Mouse (Mus musculus): ENCODE measurements around the gene Nr1h2. TPM values are rescaled to one million over a fixed set of nuclear protein-coding genes. Genes with fewer than 3 reads are reported as not detected.

Nr1h2 gene
- polyA plus RNA-seq (2014; fragmentation: Nextera tagmentation; extraction: Ambion mirVana) = 63.7 and 69.6 TPM in 2 replicates

GRCm38 (mm10) chr7:44553826-44554225 is at the start of gene Nr1h2:
TSS of gene Nr1h2 (minus strand) at chr7:44553951.
- Histone ChIP-seq H3K27ac (replicated peaks; ENCODE audit: low read depth, low read length) (peak within 1 kb of the TSS; percentile 84), H3K9me3 (replicated peaks; ENCODE audit: control insufficient read depth, low read length) (no peaks in the 10 kb centered on the region), H3K9ac (replicated peaks; ENCODE audit: low read length) (peak within 1 kb of the TSS; percentile 62), H3K36me3 (replicated peaks; ENCODE audit: control insufficient read depth, insufficient read depth, low read depth, low read length) (no peaks in the 10 kb centered on the region; the same call in 1 of the 2 replicates), H3K27me3 (ENCODE audit: control insufficient read depth, insufficient read depth, low read length) (no peaks in the 10 kb centered on the region), H3K4me2 (ENCODE audit: low read depth, low read length) (peak within 1 kb of the TSS; percentile 69), H3K4me3 (ENCODE audit: low read depth, low read length) (peak within 1 kb of the TSS; percentile 90), H3K4me1 (ENCODE audit: control insufficient read depth, insufficient read depth, low read length) (no peaks in the 10 kb centered on the region)
- ATAC-seq (replicated peaks; ENCODE audit: insufficient number of reproducible peaks, low FRiP score, low TSS enrichment, low read depth) (peak; percentile 26; the same call in 1 of the 2 replicates), DNase-seq (ENCODE audit: low spot score) (peak; percentile 98)
- WGBS = 1% methylated on average over 22 of the region's 22 CpGs

- Histone ChIP-seq H3K4me1 (ENCODE audit: control insufficient read depth, insufficient read depth, low read length) (peaks cover 2% of the 10 kb centered on the region; the same call in 1 of the 2 replicates), H3K9ac (replicated peaks; ENCODE audit: low read length) (no peak overlapping the region), H3K9me3 (replicated peaks; ENCODE audit: control insufficient read depth, low read length) (no peaks in the 10 kb centered on the region), H3K36me3 (replicated peaks; ENCODE audit: control insufficient read depth, insufficient read depth, low read depth, low read length) (no peaks in the 10 kb centered on the region), H3K4me2 (ENCODE audit: low read depth, low read length) (peak overlapping the region; percentile 37), H3K27me3 (ENCODE audit: control insufficient read depth, insufficient read depth, low read length) (peaks cover 24% of the 10 kb centered on the region), H3K4me3 (ENCODE audit: low read depth, low read length) (peak overlapping the region; percentile 10), H3K27ac (replicated peaks; ENCODE audit: low read depth, low read length) (no peak overlapping the region)
- ATAC-seq (replicated peaks; ENCODE audit: insufficient number of reproducible peaks, low FRiP score, low TSS enrichment, low read depth) = no peak
- no peak for DNase-seq (ENCODE audit: low spot score)
- WGBS = 2% methylated on average over 20 of the region's 20 CpGs
These were observed 49.6 kb upstream of the Nr1h2 start for GRCm38 (mm10) chr7:44603186-44603855.

GRCm38 (mm10) chr7:44602443-44602842 is 48.7 kb upstream of the Nr1h2 start:
- no peak overlapping the region; the same call in 1 of the 2 replicates for H3K4me2 ChIP-seq (ENCODE audit: low read depth, low read length)
- H3K36me3 ChIP-seq (replicated peaks; ENCODE audit: control insufficient read depth, insufficient read depth, low read depth, low read length) = no peaks in the 10 kb centered on the region
- ATAC-seq (replicated peaks; ENCODE audit: insufficient number of reproducible peaks, low FRiP score, low TSS enrichment, low read depth) = no peak
- H3K27ac ChIP-seq (replicated peaks; ENCODE audit: low read depth, low read length) = no peak overlapping the region
- no peak overlapping the region for H3K9ac ChIP-seq (replicated peaks; ENCODE audit: low read length)
- 8% methylated on average over 11 of the region's 11 CpGs for WGBS
- no peak overlapping the region for H3K4me3 ChIP-seq (ENCODE audit: low read depth, low read length)
- no peak for DNase-seq (ENCODE audit: low spot score)
- H3K9me3 ChIP-seq (replicated peaks; ENCODE audit: control insufficient read depth, low read length) = no peaks in the 10 kb centered on the region
- peaks cover 2% of the 10 kb centered on the region; the same call in 1 of the 2 replicates for H3K4me1 ChIP-seq (ENCODE audit: control insufficient read depth, insufficient read depth, low read length)
- peaks cover 24% of the 10 kb centered on the region for H3K27me3 ChIP-seq (ENCODE audit: control insufficient read depth, insufficient read depth, low read length)

- no peaks in the 10 kb centered on the region for H3K9me3 ChIP-seq (replicated peaks; ENCODE audit: control insufficient read depth, low read length)
- H3K4me2 ChIP-seq (ENCODE audit: low read depth, low read length) = no peak overlapping the region
- no peak overlapping the region for H3K27ac ChIP-seq (replicated peaks; ENCODE audit: low read depth, low read length)
- H3K4me3 ChIP-seq (ENCODE audit: low read depth, low read length) = no peak overlapping the region
- DNase-seq (ENCODE audit: low spot score) = no peak
- WGBS = 13% methylated on average over 19 of the region's 19 CpGs
- H3K36me3 ChIP-seq (replicated peaks; ENCODE audit: control insufficient read depth, insufficient read depth, low read depth, low read length) = no peaks in the 10 kb centered on the region
- no peak overlapping the region; the same call in 1 of the 2 replicates for H3K9ac ChIP-seq (replicated peaks; ENCODE audit: low read length)
- ATAC-seq (replicated peaks; ENCODE audit: insufficient number of reproducible peaks, low FRiP score, low TSS enrichment, low read depth) = no peak
- peaks cover 23% of the 10 kb centered on the region for H3K27me3 ChIP-seq (ENCODE audit: control insufficient read depth, insufficient read depth, low read length)
- peaks cover 2% of the 10 kb centered on the region; the same call in 1 of the 2 replicates for H3K4me1 ChIP-seq (ENCODE audit: control insufficient read depth, insufficient read depth, low read length)
These were observed 47.9 kb upstream of the Nr1h2 start for GRCm38 (mm10) chr7:44601646-44602045.

- DNase-seq (ENCODE audit: low spot score) = no peak
- no peak for ATAC-seq (replicated peaks; ENCODE audit: insufficient number of reproducible peaks, low FRiP score, low TSS enrichment, low read depth)
- Histone ChIP-seq H3K4me2 (ENCODE audit: low read depth, low read length) (no peak overlapping the region), H3K27me3 (ENCODE audit: control insufficient read depth, insufficient read depth, low read length) (peaks cover 16% of the 10 kb centered on the region), H3K36me3 (replicated peaks; ENCODE audit: control insufficient read depth, insufficient read depth, low read depth, low read length) (no peaks in the 10 kb centered on the region), H3K9me3 (replicated peaks; ENCODE audit: control insufficient read depth, low read length) (no peaks in the 10 kb centered on the region), H3K27ac (replicated peaks; ENCODE audit: low read depth, low read length) (no peak overlapping the region), H3K4me3 (ENCODE audit: low read depth, low read length) (no peak overlapping the region), H3K4me1 (ENCODE audit: control insufficient read depth, insufficient read depth, low read length) (peaks cover 2% of the 10 kb centered on the region; the same call in 1 of the 2 replicates), H3K9ac (replicated peaks; ENCODE audit: low read length) (no peak overlapping the region)
- WGBS = 78% methylated on average over 10 of the region's 10 CpGs
These were observed 47.0 kb upstream of the Nr1h2 start for GRCm38 (mm10) chr7:44600691-44601262.

- no peak overlapping the region for H3K27ac ChIP-seq (replicated peaks; ENCODE audit: low read depth, low read length)
- no peak overlapping the region for H3K4me3 ChIP-seq (ENCODE audit: low read depth, low read length)
- no peak overlapping the region for H3K4me2 ChIP-seq (ENCODE audit: low read depth, low read length)
- H3K4me1 ChIP-seq (ENCODE audit: control insufficient read depth, insufficient read depth, low read length) = peaks cover 2% of the 10 kb centered on the region; the same call in 1 of the 2 replicates
- H3K36me3 ChIP-seq (replicated peaks; ENCODE audit: control insufficient read depth, insufficient read depth, low read depth, low read length) = no peaks in the 10 kb centered on the region
- H3K9me3 ChIP-seq (replicated peaks; ENCODE audit: control insufficient read depth, low read length) = no peaks in the 10 kb centered on the region
- peaks cover 18% of the 10 kb centered on the region for H3K27me3 ChIP-seq (ENCODE audit: control insufficient read depth, insufficient read depth, low read length)
- ATAC-seq (replicated peaks; ENCODE audit: insufficient number of reproducible peaks, low FRiP score, low TSS enrichment, low read depth) (no peak), DNase-seq (ENCODE audit: low spot score) (no peak)
- 78% methylated on average over 12 of the region's 12 CpGs for WGBS
- H3K9ac ChIP-seq (replicated peaks; ENCODE audit: low read length) = no peak overlapping the region
These were observed 44.6 kb upstream of the Nr1h2 start for GRCm38 (mm10) chr7:44598336-44598735.

GRCm38 (mm10) chr7:44597666-44598065 is 43.9 kb upstream of the Nr1h2 start:
- no peak for ATAC-seq (replicated peaks; ENCODE audit: insufficient number of reproducible peaks, low FRiP score, low TSS enrichment, low read depth)
- H3K4me3 ChIP-seq (ENCODE audit: low read depth, low read length) = no peak overlapping the region
- peaks cover 2% of the 10 kb centered on the region; the same call in 1 of the 2 replicates for H3K4me1 ChIP-seq (ENCODE audit: control insufficient read depth, insufficient read depth, low read length)
- no peak for DNase-seq (ENCODE audit: low spot score)
- H3K36me3 ChIP-seq (replicated peaks; ENCODE audit: control insufficient read depth, insufficient read depth, low read depth, low read length) = no peaks in the 10 kb centered on the region
- peaks cover 20% of the 10 kb centered on the region for H3K27me3 ChIP-seq (ENCODE audit: control insufficient read depth, insufficient read depth, low read length)
- 91% methylated on average over 4 of the region's 4 CpGs for WGBS
- no peaks in the 10 kb centered on the region for H3K9me3 ChIP-seq (replicated peaks; ENCODE audit: control insufficient read depth, low read length)
- no peak overlapping the region for H3K27ac ChIP-seq (replicated peaks; ENCODE audit: low read depth, low read length)
- H3K9ac ChIP-seq (replicated peaks; ENCODE audit: low read length) = no peak overlapping the region
- H3K4me2 ChIP-seq (ENCODE audit: low read depth, low read length) = no peak overlapping the region

GRCm38 (mm10) chr7:44596996-44597538 is 43.3 kb upstream of the Nr1h2 start:
- no peaks in the 10 kb centered on the region for H3K36me3 ChIP-seq (replicated peaks; ENCODE audit: control insufficient read depth, insufficient read depth, low read depth, low read length)
- no peak overlapping the region for H3K9ac ChIP-seq (replicated peaks; ENCODE audit: low read length)
- 46% methylated on average over 5 of the region's 5 CpGs for WGBS
- H3K27me3 ChIP-seq (ENCODE audit: control insufficient read depth, insufficient read depth, low read length) = peaks cover 23% of the 10 kb centered on the region
- H3K9me3 ChIP-seq (replicated peaks; ENCODE audit: control insufficient read depth, low read length) = no peaks in the 10 kb centered on the region
- no peak overlapping the region for H3K4me3 ChIP-seq (ENCODE audit: low read depth, low read length)
- no peak overlapping the region for H3K27ac ChIP-seq (replicated peaks; ENCODE audit: low read depth, low read length)
- no peak overlapping the region for H3K4me2 ChIP-seq (ENCODE audit: low read depth, low read length)
- H3K4me1 ChIP-seq (ENCODE audit: control insufficient read depth, insufficient read depth, low read length) = peaks cover 2% of the 10 kb centered on the region; the same call in 1 of the 2 replicates
- DNase-seq (ENCODE audit: low spot score) (no peak), ATAC-seq (replicated peaks; ENCODE audit: insufficient number of reproducible peaks, low FRiP score, low TSS enrichment, low read depth) (no peak)

Measured in embryonic facial prominence, embryonic 11.5 days (tissue).